Mouse (Mus musculus): ENCODE measurements around the gene Bmp8a. TPM values are rescaled to one million over a fixed set of nuclear protein-coding genes. Genes with fewer than 3 reads are reported as not detected.
"Not testable (repeated sequence)": the region's sequence is repeated elsewhere in the genome, so short reads cannot be mapped to it uniquely, and the experiment has no call there.

Gene Bmp8a
- polyA plus RNA-seq, 1 experiment from 2014 or later = 0.21 TPM

DNA sequence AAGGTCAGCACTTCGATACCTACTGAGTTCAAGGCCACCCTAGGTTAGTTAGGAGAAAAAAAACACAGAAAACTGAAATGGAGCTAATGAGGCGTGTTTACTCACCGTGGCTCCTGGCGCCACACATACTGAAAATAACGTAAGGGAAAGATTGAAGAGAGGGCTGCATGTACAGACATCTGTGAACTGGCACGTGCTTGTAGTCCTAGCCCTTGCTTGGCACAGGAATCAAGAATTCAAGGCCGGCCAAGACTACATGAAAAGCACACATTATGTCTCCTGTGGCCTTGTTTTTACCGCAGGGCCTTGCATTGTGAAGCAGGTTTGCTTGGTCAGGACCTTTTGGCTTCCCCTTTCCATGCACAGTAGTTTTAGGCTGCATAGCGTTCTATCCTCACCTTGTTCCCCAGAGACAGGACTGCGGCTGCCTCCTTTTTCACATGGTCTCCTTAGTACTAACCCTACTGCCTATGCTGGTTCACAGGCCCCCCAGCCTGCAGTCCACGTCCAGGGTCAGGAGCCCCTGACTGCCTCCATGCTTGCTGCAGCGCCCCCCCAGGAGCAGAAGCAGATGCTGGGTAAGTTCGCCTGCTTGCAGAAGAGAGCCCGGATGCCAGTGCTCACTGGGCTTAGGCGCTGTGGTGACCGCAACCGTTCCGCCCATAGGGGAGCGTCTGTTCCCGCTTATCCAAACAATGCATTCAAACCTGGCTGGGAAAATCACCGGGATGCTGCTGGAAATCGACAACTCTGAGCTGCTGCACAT, 45.7 kb downstream of the Bmp8a start:
- WGBS = 89% methylated on average over 22 of the region's 22 CpGs
- no peaks in the 10 kb centered on the region for H3K27me3 ChIP-seq (ENCODE audit: control insufficient read depth, insufficient read depth, low read depth, low read length)
- H3K9ac ChIP-seq (ENCODE audit: low read depth, low read length) = no peak overlapping the region

GRCm38 (mm10) chr4:123296148-123296534, 46.9 kb downstream of the Bmp8a start:
- H3K4me2 ChIP-seq (ENCODE audit: low read length) = no peak overlapping the region
- no peaks in the 10 kb centered on the region for H3K27me3 ChIP-seq (ENCODE audit: control insufficient read depth, insufficient read depth, low read depth, low read length)
- H3K9me3 ChIP-seq (replicated peaks; ENCODE audit: control insufficient read depth, low read length, poor library complexity, severe bottlenecking) = no peaks in the 10 kb centered on the region
- no peak overlapping the region for H3K9ac ChIP-seq (ENCODE audit: low read depth, low read length)
- H3K27ac ChIP-seq (ENCODE audit: low read length) = no peak overlapping the region
- ATAC-seq = no peak
- H3K4me1 ChIP-seq (ENCODE audit: control insufficient read depth, insufficient read depth, low read length) = no peaks in the 10 kb centered on the region
- 83% methylated on average over 5 of the region's 5 CpGs for WGBS
- peaks cover 42% of the 10 kb centered on the region for H3K36me3 ChIP-seq (ENCODE audit: control insufficient read depth, insufficient read depth, low read length)
- no peak overlapping the region for H3K4me3 ChIP-seq (ENCODE audit: low read depth, low read length)

More for the DNA sequence above, 45.7 kb downstream of the Bmp8a start:
- no peak overlapping the region for H3K27ac ChIP-seq (ENCODE audit: low read length)
- H3K4me3 ChIP-seq (ENCODE audit: low read depth, low read length) = no peak overlapping the region
- no peaks in the 10 kb centered on the region for H3K4me1 ChIP-seq (ENCODE audit: control insufficient read depth, insufficient read depth, low read length)
- H3K9me3 ChIP-seq (replicated peaks; ENCODE audit: control insufficient read depth, low read length, poor library complexity, severe bottlenecking) = no peaks in the 10 kb centered on the region
- H3K36me3 ChIP-seq (ENCODE audit: control insufficient read depth, insufficient read depth, low read length) = peaks cover 44% of the 10 kb centered on the region
- H3K4me2 ChIP-seq (ENCODE audit: low read length) = no peak overlapping the region
- no peak for ATAC-seq

GRCm38 (mm10) chr4:123295516-123296147, 47.4 kb downstream of the Bmp8a start:
- Histone ChIP-seq H3K4me2 (ENCODE audit: low read length) (no peak overlapping the region), H3K27me3 (ENCODE audit: control insufficient read depth, insufficient read depth, low read depth, low read length) (no peaks in the 10 kb centered on the region), H3K27ac (ENCODE audit: low read length) (no peak overlapping the region), H3K4me1 (ENCODE audit: control insufficient read depth, insufficient read depth, low read length) (no peaks in the 10 kb centered on the region), H3K4me3 (ENCODE audit: low read depth, low read length) (no peak overlapping the region), H3K9ac (ENCODE audit: low read depth, low read length) (no peak overlapping the region), H3K9me3 (replicated peaks; ENCODE audit: control insufficient read depth, low read length, poor library complexity, severe bottlenecking) (no peaks in the 10 kb centered on the region), H3K36me3 (ENCODE audit: control insufficient read depth, insufficient read depth, low read length) (peaks cover 45% of the 10 kb centered on the region)
- WGBS = 94% methylated on average over 21 of the region's 21 CpGs
- no peak for ATAC-seq

DNA sequence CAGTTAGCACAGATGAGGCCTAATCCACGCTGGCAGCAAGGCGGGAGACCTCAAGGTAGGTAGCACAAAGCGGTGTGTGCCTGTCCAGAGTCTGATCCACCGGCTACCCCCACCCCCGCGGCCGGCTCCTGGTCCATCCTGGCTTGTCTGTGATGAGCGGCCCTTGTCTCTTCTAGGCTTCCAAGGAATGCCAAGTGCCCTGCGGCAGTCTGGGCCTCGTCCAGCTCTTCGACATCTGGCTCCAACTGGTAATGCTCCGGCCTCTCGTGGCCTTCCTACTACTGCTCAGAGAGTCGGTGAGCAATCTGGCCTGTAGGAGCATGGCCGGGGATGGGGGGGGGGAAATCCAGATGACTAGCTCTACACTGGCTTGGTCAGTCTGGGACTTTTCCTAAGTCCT, 48.0 kb downstream of the Bmp8a start:
- H3K27me3 ChIP-seq (ENCODE audit: control insufficient read depth, insufficient read depth, low read depth, low read length); H3K9ac ChIP-seq (ENCODE audit: low read depth, low read length); H3K9me3 ChIP-seq (replicated peaks; ENCODE audit: control insufficient read depth, low read length, poor library complexity, severe bottlenecking); ATAC-seq; H3K4me2 ChIP-seq (ENCODE audit: low read length); H3K27ac ChIP-seq (ENCODE audit: low read length); H3K4me3 ChIP-seq (ENCODE audit: low read depth, low read length); H3K4me1 ChIP-seq (ENCODE audit: control insufficient read depth, insufficient read depth, low read length): not testable (repeated sequence)
- WGBS = 94% methylated on average over 15 of the region's 15 CpGs
- H3K36me3 ChIP-seq (ENCODE audit: control insufficient read depth, insufficient read depth, low read length) = peaks cover 46% of the 10 kb centered on the region

- 85% methylated on average over 7 of the region's 7 CpGs for whole genome bisulfite sequencing
- no peaks in the 10 kb centered on the region for H3K9me3 ChIP-seq (replicated peaks; ENCODE audit: control insufficient read depth, low read length, poor library complexity, severe bottlenecking)
- H3K9ac ChIP-seq (ENCODE audit: low read depth, low read length) = no peak overlapping the region
- no peak for ATAC-seq
- H3K4me2 ChIP-seq (ENCODE audit: low read length) = no peak overlapping the region
- no peak overlapping the region for H3K27ac ChIP-seq (ENCODE audit: low read length)
- no peak overlapping the region for H3K4me3 ChIP-seq (ENCODE audit: low read depth, low read length)
- H3K27me3 ChIP-seq (ENCODE audit: control insufficient read depth, insufficient read depth, low read depth, low read length) = no peaks in the 10 kb centered on the region
- H3K4me1 ChIP-seq (ENCODE audit: control insufficient read depth, insufficient read depth, low read length) = no peaks in the 10 kb centered on the region
- peaks cover 50% of the 10 kb centered on the region for H3K36me3 ChIP-seq (ENCODE audit: control insufficient read depth, insufficient read depth, low read length)
These were observed 49.2 kb downstream of the Bmp8a start for GRCm38 (mm10) chr4:123293661-123294443.

DNA sequence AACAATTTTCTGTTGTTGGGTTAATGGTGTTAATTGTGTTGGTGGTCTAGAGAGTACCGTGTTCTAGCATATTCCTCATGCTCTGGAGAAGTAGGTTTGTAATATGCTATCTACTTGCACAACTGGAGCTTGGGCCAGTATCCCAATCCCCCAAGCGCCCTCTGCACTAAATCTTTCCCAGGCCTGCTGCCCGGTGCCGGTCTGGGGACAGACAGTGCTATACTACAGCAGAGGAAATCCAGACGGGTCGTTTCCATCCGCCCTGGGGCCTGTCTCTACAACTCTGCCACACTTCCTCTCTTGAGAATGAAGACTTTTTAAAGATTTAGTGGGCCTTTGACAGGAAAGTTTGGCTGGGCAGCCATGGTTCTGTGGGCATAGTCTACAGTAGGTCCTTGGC, 50.1 kb downstream of the Bmp8a start:
- Histone ChIP-seq H3K4me1 (ENCODE audit: control insufficient read depth, insufficient read depth, low read length) (no peaks in the 10 kb centered on the region), H3K9me3 (replicated peaks; ENCODE audit: control insufficient read depth, low read length, poor library complexity, severe bottlenecking) (no peaks in the 10 kb centered on the region), H3K36me3 (ENCODE audit: control insufficient read depth, insufficient read depth, low read length) (peaks cover 46% of the 10 kb centered on the region), H3K4me2 (ENCODE audit: low read length) (no peak overlapping the region), H3K4me3 (ENCODE audit: low read depth, low read length) (no peak overlapping the region), H3K27me3 (ENCODE audit: control insufficient read depth, insufficient read depth, low read depth, low read length) (no peaks in the 10 kb centered on the region), H3K9ac (ENCODE audit: low read depth, low read length) (no peak overlapping the region), H3K27ac (ENCODE audit: low read length) (no peak overlapping the region)
- WGBS = 92% methylated on average over 7 of the region's 7 CpGs
- no peak for ATAC-seq

DNA sequence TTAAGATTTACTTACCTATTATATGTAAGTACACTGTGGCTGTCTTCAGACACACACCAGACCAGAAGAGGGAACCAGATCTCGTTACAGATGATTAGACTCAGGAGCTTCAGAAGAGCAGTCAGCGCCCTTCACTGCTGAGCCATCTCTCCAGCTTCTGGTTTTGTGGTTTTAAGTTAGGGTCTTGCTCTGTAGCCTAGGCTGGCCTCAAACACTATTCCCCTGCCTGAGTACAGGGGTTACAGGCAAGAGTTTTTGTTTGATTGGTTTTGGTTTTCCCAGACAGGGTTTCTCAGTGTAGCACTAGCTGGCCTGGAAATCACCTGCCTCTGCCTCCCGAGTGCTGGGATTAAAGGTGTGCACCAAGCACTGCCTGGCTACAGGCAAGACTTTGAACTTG, 50.7 kb downstream of the Bmp8a start:
- Histone ChIP-seq H3K27me3 (ENCODE audit: control insufficient read depth, insufficient read depth, low read depth, low read length) (no peaks in the 10 kb centered on the region), H3K4me3 (ENCODE audit: low read depth, low read length) (no peak overlapping the region), H3K4me1 (ENCODE audit: control insufficient read depth, insufficient read depth, low read length) (no peaks in the 10 kb centered on the region), H3K36me3 (ENCODE audit: control insufficient read depth, insufficient read depth, low read length) (peaks cover 45% of the 10 kb centered on the region), H3K9ac (ENCODE audit: low read depth, low read length) (no peak overlapping the region), H3K27ac (ENCODE audit: low read length) (no peak overlapping the region), H3K4me2 (ENCODE audit: low read length) (no peak overlapping the region), H3K9me3 (replicated peaks; ENCODE audit: control insufficient read depth, low read length, poor library complexity, severe bottlenecking) (no peaks in the 10 kb centered on the region)
- ATAC-seq = no peak
- 94% methylated on average over 3 of the region's 3 CpGs for WGBS

- Histone ChIP-seq H3K9me3 (replicated peaks; ENCODE audit: control insufficient read depth, low read length, poor library complexity, severe bottlenecking) (no peaks in the 10 kb centered on the region), H3K9ac (ENCODE audit: low read depth, low read length) (no peak overlapping the region), H3K27me3 (ENCODE audit: control insufficient read depth, insufficient read depth, low read depth, low read length) (no peaks in the 10 kb centered on the region), H3K36me3 (ENCODE audit: control insufficient read depth, insufficient read depth, low read length) (peaks cover 24% of the 10 kb centered on the region), H3K27ac (ENCODE audit: low read length) (no peak overlapping the region), H3K4me3 (ENCODE audit: low read depth, low read length) (no peak overlapping the region), H3K4me2 (ENCODE audit: low read length) (no peak overlapping the region), H3K4me1 (ENCODE audit: control insufficient read depth, insufficient read depth, low read length) (peaks cover 19% of the 10 kb centered on the region)
- 90% methylated on average over 12 of the region's 12 CpGs for WGBS
- ATAC-seq = no peak
These were observed 54.0 kb downstream of the Bmp8a start for GRCm38 (mm10) chr4:123289038-123289437.

DNA sequence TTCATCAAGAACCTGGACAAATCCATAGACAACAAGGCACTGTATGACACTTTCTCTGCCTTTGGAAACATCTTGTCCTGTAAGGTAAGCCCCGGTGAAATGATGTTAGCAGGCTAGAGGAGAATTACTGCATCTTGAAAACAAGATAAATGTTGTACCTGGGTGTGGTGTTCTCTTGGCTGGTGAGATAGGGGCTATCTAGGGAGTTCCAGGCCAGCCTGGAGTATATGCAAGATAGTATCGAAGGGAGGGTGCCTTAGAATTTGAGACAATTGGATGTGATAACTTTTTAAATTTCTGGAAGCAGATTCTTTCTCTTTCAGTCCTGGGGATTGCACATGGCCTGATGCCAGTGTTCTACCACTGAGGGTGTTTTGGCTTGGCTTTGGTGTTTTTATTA, 56.3 kb downstream of the Bmp8a start:
- WGBS = 91% methylated on average over 2 of the region's 2 CpGs
- Histone ChIP-seq H3K9me3 (replicated peaks; ENCODE audit: control insufficient read depth, low read length, poor library complexity, severe bottlenecking) (no peaks in the 10 kb centered on the region), H3K9ac (ENCODE audit: low read depth, low read length) (no peak overlapping the region), H3K27ac (ENCODE audit: low read length) (no peak overlapping the region), H3K4me2 (ENCODE audit: low read length) (no peak overlapping the region), H3K4me3 (ENCODE audit: low read depth, low read length) (no peak overlapping the region), H3K4me1 (ENCODE audit: control insufficient read depth, insufficient read depth, low read length) (peaks cover 22% of the 10 kb centered on the region), H3K36me3 (ENCODE audit: control insufficient read depth, insufficient read depth, low read length) (peaks cover 17% of the 10 kb centered on the region), H3K27me3 (ENCODE audit: control insufficient read depth, insufficient read depth, low read depth, low read length) (no peaks in the 10 kb centered on the region)
- no peak for ATAC-seq

Data from midbrain, embryonic 16.5 days (tissue).